Mouse (Mus musculus): ENCODE measurements around the gene Mapk12. TPM values are rescaled to one million over a fixed set of nuclear protein-coding genes. Genes with fewer than 3 reads are reported as not detected.

The Mapk12 gene
- polyA plus RNA-seq (2015; fragmentation: Nextera tagmentation; extraction: Ambion mirVana): 1.5 and 1.7 TPM in 2 replicates

DNA sequence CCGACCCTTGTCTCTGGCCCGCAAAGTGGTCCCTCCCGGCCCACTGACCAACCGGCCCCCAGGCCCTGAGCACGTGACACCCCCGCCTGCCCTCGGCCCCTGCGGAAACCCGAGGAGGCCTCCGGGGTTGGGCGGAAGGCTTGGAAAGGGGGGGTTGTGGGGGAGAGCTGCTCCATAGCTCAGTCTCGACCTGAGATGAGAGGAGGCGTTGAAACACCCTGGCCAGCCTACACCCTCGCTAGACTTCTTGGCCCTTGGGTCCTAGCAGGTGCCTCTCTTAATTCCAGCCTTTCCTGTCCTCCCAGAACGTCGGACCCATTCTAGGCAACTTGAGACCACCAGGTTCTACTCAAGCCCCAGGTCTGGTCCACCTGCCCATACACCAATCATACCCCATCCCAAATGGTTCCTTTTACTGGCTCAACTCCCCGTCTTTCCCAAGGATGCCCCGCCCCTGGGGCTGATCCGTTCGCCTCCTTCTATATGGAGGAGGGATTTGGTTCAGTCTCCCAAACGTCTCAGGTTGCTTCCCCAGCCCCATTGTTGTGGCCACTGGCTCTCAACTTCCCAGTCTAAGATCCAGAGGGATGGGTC is at the start of gene Mapk12:
Mapk12 (minus strand) TSS at position 45 of the 594 bp plus-strand sequence.
- DNase-seq (no peak), ATAC-seq (ENCODE audit: low read depth) (0 out of 2 replicates have a peak, but pooled peaks have one; percentile 30)
- under 1% methylated on average over 21 of the region's 21 CpGs for WGBS (ENCODE audit: insufficient replicate concordance)
- no peaks in the 10 kb centered on the region for H3K36me3 ChIP-seq
- peak within 1 kb of the TSS; percentile 47 for H3K4me3 ChIP-seq (replicated peaks)
- H3K9ac ChIP-seq: peak within 1 kb of the TSS; percentile 29; the same call in 1 of the 2 replicates
- H3K27me3 ChIP-seq: peaks cover 98% of the 10 kb centered on the region
- H3K4me2 ChIP-seq: peak within 1 kb of the TSS; percentile 59
- no peak within 1 kb of the TSS for H3K27ac ChIP-seq
- H3K4me1 ChIP-seq (replicated peaks): peaks cover 12% of the 10 kb centered on the region; the same call in 1 of the 2 replicates
- H3K9me3 ChIP-seq (replicated peaks): no peaks in the 10 kb centered on the region

DNA sequence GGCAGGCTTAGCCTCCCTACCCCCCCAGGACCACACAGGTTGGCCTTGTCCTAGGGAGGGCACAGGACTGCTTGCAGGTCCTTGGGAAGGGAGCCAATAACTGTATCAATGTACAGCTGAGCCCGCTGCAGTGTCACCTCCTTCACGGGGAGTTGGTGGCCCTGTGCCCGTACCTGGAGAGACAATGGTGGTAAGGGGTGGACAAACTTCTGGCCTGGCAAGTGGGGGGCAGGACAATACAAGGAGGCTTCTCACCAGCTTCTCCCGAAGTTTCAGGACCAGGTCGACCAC is 44.4 kb upstream of the Mapk12 start:
- no peak overlapping the region for H3K9ac ChIP-seq
- 0 out of 2 replicates have a peak, but pooled peaks cover 11% of the 10 kb centered on the region for H3K36me3 ChIP-seq
- H3K9me3 ChIP-seq (replicated peaks): no peaks in the 10 kb centered on the region
- H3K4me3 ChIP-seq (replicated peaks): no peak overlapping the region
- H3K4me2 ChIP-seq: no peak overlapping the region
- no peak for ATAC-seq (ENCODE audit: low read depth)
- peaks cover 21% of the 10 kb centered on the region for H3K4me1 ChIP-seq (replicated peaks)
- DNase-seq: no peak
- WGBS (ENCODE audit: insufficient replicate concordance): 77% methylated on average over 5 of the region's 5 CpGs
- H3K27ac ChIP-seq: no peak overlapping the region
- H3K27me3 ChIP-seq: peaks cover 33% of the 10 kb centered on the region

- H3K36me3 ChIP-seq: 0 out of 2 replicates have a peak, but pooled peaks cover 11% of the 10 kb centered on the region
- no peak overlapping the region for H3K27ac ChIP-seq
- H3K4me3 ChIP-seq (replicated peaks): no peak overlapping the region
- WGBS (ENCODE audit: insufficient replicate concordance): 62% methylated on average over 5 of the region's 5 CpGs
- no peaks in the 10 kb centered on the region for H3K9me3 ChIP-seq (replicated peaks)
- H3K4me2 ChIP-seq: no peak overlapping the region
- peaks cover 39% of the 10 kb centered on the region for H3K27me3 ChIP-seq
- no peak overlapping the region for H3K9ac ChIP-seq
- H3K4me1 ChIP-seq (replicated peaks): peaks cover 25% of the 10 kb centered on the region
- no peak for DNase-seq
- ATAC-seq (ENCODE audit: low read depth): no peak
Observed at GRCm38 (mm10) chr15:89184141-89184936, 43.8 kb upstream of the Mapk12 start.

- H3K27ac ChIP-seq: no peak overlapping the region
- WGBS (ENCODE audit: insufficient replicate concordance): 61% methylated on average over 5 of the region's 5 CpGs
- no peak overlapping the region for H3K4me3 ChIP-seq (replicated peaks)
- no peaks in the 10 kb centered on the region for H3K9me3 ChIP-seq (replicated peaks)
- no peak for ATAC-seq (ENCODE audit: low read depth)
- H3K27me3 ChIP-seq: peaks cover 54% of the 10 kb centered on the region
- no peak for DNase-seq
- no peak overlapping the region for H3K9ac ChIP-seq
- no peak overlapping the region for H3K4me2 ChIP-seq
- peaks cover 40% of the 10 kb centered on the region for H3K4me1 ChIP-seq (replicated peaks)
- H3K36me3 ChIP-seq: 0 out of 2 replicates have a peak, but pooled peaks cover 7% of the 10 kb centered on the region
Observed at GRCm38 (mm10) chr15:89182842-89183241, 42.3 kb upstream of the Mapk12 start.

GRCm38 (mm10) chr15:89182328-89182741 is 41.8 kb upstream of the Mapk12 start:
- peaks cover 54% of the 10 kb centered on the region for H3K27me3 ChIP-seq
- H3K36me3 ChIP-seq: 0 out of 2 replicates have a peak, but pooled peaks cover 7% of the 10 kb centered on the region
- H3K4me2 ChIP-seq: no peak overlapping the region
- H3K4me1 ChIP-seq (replicated peaks): peaks cover 45% of the 10 kb centered on the region
- H3K9me3 ChIP-seq (replicated peaks): no peaks in the 10 kb centered on the region
- ATAC-seq (ENCODE audit: low read depth): no peak
- no peak overlapping the region for H3K4me3 ChIP-seq (replicated peaks)
- 17% methylated on average over 6 of the region's 6 CpGs for WGBS (ENCODE audit: insufficient replicate concordance)
- H3K9ac ChIP-seq: no peak overlapping the region
- no peak for DNase-seq
- no peak overlapping the region for H3K27ac ChIP-seq

DNA sequence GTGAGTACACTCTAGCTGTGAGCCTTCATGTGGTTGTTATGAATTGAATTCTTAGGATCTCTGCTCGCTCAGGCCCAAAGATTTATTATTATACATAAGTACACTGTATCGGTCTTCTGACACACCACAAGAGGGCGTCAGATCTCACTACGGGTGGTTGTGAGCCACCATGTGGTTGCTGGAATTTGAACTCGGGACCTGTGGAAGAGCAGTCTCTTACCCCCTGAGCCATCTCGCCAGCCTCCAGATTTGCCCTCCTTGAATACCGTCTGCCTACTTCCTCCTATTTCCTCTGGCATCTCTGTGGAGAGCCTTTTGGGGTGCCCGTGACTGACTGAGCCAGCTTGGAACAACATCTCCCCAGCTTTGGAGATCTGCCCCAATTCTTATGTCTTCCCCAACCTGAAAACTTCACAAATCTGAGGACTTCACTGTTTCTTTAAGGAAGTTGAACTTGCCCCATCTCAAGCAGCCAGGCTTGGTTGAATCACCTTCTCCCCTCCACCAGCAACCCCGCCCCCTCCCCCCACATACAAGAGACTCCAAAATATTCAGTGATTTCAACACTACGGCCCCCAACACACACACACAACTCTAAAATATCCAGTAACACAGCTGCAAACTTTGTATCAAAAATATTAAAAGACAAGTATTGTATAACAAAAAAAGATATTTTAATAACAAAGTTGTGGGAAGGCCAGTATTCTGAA is 41.2 kb upstream of the Mapk12 start:
- Histone ChIP-seq H3K4me3 (replicated peaks) (peak overlapping the region; percentile 63; the same call in 1 of the 2 replicates), H3K27me3 (peaks cover 56% of the 10 kb centered on the region), H3K27ac (0 out of 2 replicates have a peak overlapping the region, but pooled peaks have one; percentile 30), H3K9ac (no peak overlapping the region), H3K4me1 (replicated peaks) (peaks cover 51% of the 10 kb centered on the region), H3K36me3 (0 out of 2 replicates have a peak, but pooled peaks cover 2% of the 10 kb centered on the region), H3K9me3 (replicated peaks) (no peaks in the 10 kb centered on the region), H3K4me2 (peak overlapping the region; percentile 69)
- 34% methylated on average over 10 of the region's 10 CpGs for WGBS (ENCODE audit: insufficient replicate concordance)
- DNase-seq (no peak), ATAC-seq (ENCODE audit: low read depth) (no peak)

GRCm38 (mm10) chr15:89180571-89181229 is 40.2 kb upstream of the Mapk12 start, which contains the start of gene Plxnb2:
Plxnb2 (minus strand) TSS chr15:89180788.
- Histone ChIP-seq H3K27me3 (peaks cover 63% of the 10 kb centered on the region), H3K9ac (peak within 1 kb of the TSS; percentile 65), H3K4me2 (peak within 1 kb of the TSS; percentile 69), H3K4me3 (replicated peaks) (peak within 1 kb of the TSS; percentile 63), H3K4me1 (replicated peaks) (peaks cover 61% of the 10 kb centered on the region), H3K36me3 (no peaks in the 10 kb centered on the region), H3K9me3 (replicated peaks) (no peaks in the 10 kb centered on the region), H3K27ac (peak within 1 kb of the TSS; percentile 85)
- ATAC-seq (ENCODE audit: low read depth): peak; percentile 60
- DNase-seq: no peak
- 1% methylated on average over 71 of the region's 72 CpGs for WGBS (ENCODE audit: insufficient replicate concordance)

GRCm38 (mm10) chr15:89180081-89180541 is 39.6 kb upstream of the Mapk12 start:
- H3K27me3 ChIP-seq: peaks cover 69% of the 10 kb centered on the region
- peak overlapping the region; percentile 65 for H3K9ac ChIP-seq
- ATAC-seq (ENCODE audit: low read depth) (no peak), DNase-seq (no peak)
- peak overlapping the region; percentile 63 for H3K4me3 ChIP-seq (replicated peaks)
- H3K4me2 ChIP-seq: peak overlapping the region; percentile 69
- WGBS (ENCODE audit: insufficient replicate concordance): 4% methylated on average over 26 of the region's 26 CpGs
- peaks cover 67% of the 10 kb centered on the region for H3K4me1 ChIP-seq (replicated peaks)
- H3K36me3 ChIP-seq: no peaks in the 10 kb centered on the region
- no peaks in the 10 kb centered on the region for H3K9me3 ChIP-seq (replicated peaks)
- peak overlapping the region; percentile 67 for H3K27ac ChIP-seq

DNA sequence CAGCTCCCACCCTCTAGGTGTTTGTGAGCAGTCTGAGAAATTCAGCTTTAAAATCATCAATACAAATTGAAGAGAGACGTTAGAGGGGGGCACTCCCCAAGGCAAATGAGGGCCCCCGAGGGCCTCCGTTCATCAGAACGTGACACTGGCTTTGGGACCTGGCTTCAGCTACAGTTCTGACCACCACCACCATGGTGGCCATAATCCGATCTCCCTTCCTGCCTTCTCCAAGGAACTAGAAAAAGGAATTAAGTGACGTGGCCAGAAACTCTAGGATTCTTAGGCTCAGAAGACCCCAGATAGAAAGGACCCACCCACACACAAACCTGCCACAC is 39.1 kb upstream of the Mapk12 start:
- DNase-seq (no peak), ATAC-seq (ENCODE audit: low read depth) (no peak)
- peaks cover 74% of the 10 kb centered on the region for H3K27me3 ChIP-seq
- no peaks in the 10 kb centered on the region for H3K36me3 ChIP-seq
- 18% methylated on average over 6 of the region's 6 CpGs for WGBS (ENCODE audit: insufficient replicate concordance)
- peak overlapping the region; percentile 69 for H3K4me2 ChIP-seq
- no peaks in the 10 kb centered on the region for H3K9me3 ChIP-seq (replicated peaks)
- H3K9ac ChIP-seq: peak overlapping the region; percentile 65
- peaks cover 72% of the 10 kb centered on the region for H3K4me1 ChIP-seq (replicated peaks)
- peak overlapping the region; percentile 63 for H3K4me3 ChIP-seq (replicated peaks)
- H3K27ac ChIP-seq: peak overlapping the region; percentile 85; the same call in 1 of the 2 replicates

DNA sequence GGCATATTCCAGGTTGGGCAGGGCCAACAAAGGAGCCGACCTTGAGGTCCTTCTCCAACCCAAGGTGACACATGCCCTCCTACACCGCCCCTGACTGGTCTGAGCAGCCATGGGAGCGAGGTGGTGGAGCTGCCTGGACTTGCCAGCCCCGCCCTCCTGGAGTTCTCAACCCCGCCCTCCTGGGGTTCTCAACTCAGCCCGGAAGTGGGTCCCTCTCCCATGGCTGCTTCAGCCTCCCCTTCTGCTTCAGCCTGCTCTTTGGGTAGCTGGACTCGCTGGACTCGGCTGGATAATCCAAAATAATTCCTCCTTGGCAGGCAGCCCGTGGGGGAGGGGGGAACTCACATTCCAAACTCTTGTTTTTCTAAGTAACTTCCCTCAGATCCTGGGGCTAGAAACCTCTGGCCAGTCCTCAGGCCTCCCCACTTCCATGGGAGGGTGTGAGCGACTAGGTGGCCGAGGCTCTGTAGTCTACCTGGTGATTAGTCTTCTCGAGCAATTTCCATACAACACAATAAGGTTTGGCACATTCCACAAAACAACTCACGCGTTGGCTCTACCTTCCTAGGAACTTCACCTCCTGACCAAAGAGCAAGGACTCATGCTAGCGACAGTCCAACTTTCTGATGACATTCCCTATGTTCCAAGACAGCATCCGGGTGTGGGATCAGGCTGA is 38.6 kb upstream of the Mapk12 start:
- peaks cover 77% of the 10 kb centered on the region for H3K4me1 ChIP-seq (replicated peaks)
- ATAC-seq (ENCODE audit: low read depth): peak; percentile 19
- DNase-seq: peak; percentile 49
- peak overlapping the region; percentile 85 for H3K27ac ChIP-seq
- peak overlapping the region; percentile 69 for H3K4me2 ChIP-seq
- no peaks in the 10 kb centered on the region for H3K9me3 ChIP-seq (replicated peaks)
- H3K36me3 ChIP-seq: no peaks in the 10 kb centered on the region
- H3K27me3 ChIP-seq: peaks cover 79% of the 10 kb centered on the region
- peak overlapping the region; percentile 65 for H3K9ac ChIP-seq
- 13% methylated on average over 16 of the region's 16 CpGs for WGBS (ENCODE audit: insufficient replicate concordance)
- H3K4me3 ChIP-seq (replicated peaks): peak overlapping the region; percentile 63

Data from liver, embryonic 13.5 days (tissue).